Mouse (Mus musculus): ENCODE results near the gene Slc22a23. TPM values are rescaled to one million over a fixed set of nuclear protein-coding genes. Genes with fewer than 3 reads are reported as not detected.

Gene Slc22a23
- polyA plus RNA-seq, 1 experiment from 2014 or later, result 28.0 TPM

DNA sequence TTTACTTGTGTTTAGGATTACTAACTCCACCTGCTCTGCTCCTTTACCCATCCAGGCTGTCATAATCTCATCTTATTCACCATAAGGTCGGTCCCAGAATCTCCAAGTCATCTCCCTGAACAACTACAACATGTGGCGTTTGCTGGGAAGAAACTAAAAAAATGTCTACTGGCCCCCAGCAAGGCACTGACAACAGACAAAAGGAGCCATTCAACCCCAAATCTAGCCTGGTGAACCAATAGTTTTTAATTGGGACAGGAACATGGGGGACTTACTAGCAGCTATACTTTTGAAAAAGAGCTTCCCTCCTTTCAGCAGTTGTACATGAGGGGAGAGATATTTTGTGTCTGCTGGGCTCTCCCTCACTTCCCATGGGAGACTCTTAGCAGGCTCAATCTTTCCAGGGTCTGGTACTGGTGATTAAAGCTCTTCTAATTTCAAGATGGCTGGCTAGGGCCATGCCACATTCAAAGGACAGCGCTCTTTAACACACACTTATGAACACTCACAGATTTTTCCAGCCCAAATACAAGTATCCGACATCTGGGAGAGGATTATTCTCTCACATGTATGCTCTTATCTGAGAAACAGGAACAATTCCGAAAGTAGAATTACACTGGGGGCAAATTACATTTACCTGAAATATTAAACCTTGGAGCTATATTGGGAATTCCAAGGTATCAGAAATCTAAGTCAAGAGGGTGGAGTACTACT, 195.4 kb downstream of the Slc22a23 start:
- Histone ChIP-seq H3K36me3 (ENCODE audit: control insufficient read depth, insufficient read depth, low read length) (no peaks in the 10 kb centered on the region), H3K4me2 (ENCODE audit: low read length) (peak overlapping the region; percentile 60), H3K9ac (replicated peaks; ENCODE audit: low read length) (peak overlapping the region; percentile 60), H3K27me3 (ENCODE audit: control insufficient read depth, insufficient read depth, low read length) (no peaks in the 10 kb centered on the region), H3K4me3 (replicated peaks; ENCODE audit: low read depth, low read length) (peak overlapping the region; percentile 32), H3K4me1 (ENCODE audit: control insufficient read depth, insufficient read depth, low read length) (peaks cover 32% of the 10 kb centered on the region), H3K27ac (replicated peaks; ENCODE audit: low read depth, low read length) (peak overlapping the region; percentile 97), H3K9me3 (ENCODE audit: control insufficient read depth, low read length) (no peaks in the 10 kb centered on the region)
- 36% methylated on average over 5 of the region's 5 CpGs for WGBS
- DNase-seq (peak; percentile 60), ATAC-seq (ENCODE audit: low FRiP score, low TSS enrichment) (no peak)

DNA sequence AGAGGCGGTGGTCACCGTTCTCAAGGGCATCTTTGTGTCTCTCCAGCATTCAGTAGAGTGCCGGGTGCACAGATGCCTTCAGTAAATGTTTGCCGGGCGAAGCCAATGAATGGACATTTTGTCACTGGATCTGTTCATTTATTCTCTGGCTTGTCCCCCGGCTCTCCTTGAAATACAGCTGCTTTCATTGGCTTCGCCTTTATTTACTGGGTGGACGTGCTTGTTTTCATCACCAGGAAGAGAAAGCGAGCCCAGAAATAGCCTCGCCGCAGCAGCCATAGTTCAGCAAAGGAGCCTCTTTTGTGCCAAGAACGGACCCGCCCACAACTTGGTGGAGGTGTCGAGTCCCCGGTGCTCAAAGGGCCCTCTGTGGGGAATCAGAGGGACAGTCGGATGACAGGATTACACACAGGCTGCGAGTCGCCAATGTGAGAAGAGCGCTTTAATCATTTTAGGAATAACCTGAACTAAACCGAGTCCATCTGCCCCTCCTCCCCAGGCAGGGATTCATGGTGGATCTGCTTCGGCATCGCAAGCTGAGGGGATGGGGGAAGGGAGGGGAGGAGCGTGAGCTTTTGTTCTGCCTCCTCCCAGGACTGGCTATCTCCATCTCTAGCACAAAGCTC, 196.1 kb downstream of the Slc22a23 start:
- H3K27me3 ChIP-seq (ENCODE audit: control insufficient read depth, insufficient read depth, low read length), result no peaks in the 10 kb centered on the region
- peak overlapping the region; percentile 32 for H3K4me3 ChIP-seq (replicated peaks; ENCODE audit: low read depth, low read length)
- ATAC-seq (ENCODE audit: low FRiP score, low TSS enrichment) (peak; percentile 91), DNase-seq (peak; percentile 94)
- H3K4me1 ChIP-seq (ENCODE audit: control insufficient read depth, insufficient read depth, low read length), result peaks cover 30% of the 10 kb centered on the region
- peak overlapping the region; percentile 97 for H3K27ac ChIP-seq (replicated peaks; ENCODE audit: low read depth, low read length)
- no peaks in the 10 kb centered on the region for H3K9me3 ChIP-seq (ENCODE audit: control insufficient read depth, low read length)
- peak overlapping the region; percentile 60 for H3K9ac ChIP-seq (replicated peaks; ENCODE audit: low read length)
- WGBS, result under 1% methylated on average over 23 of the region's 23 CpGs
- H3K36me3 ChIP-seq (ENCODE audit: control insufficient read depth, insufficient read depth, low read length), result no peaks in the 10 kb centered on the region
- H3K4me2 ChIP-seq (ENCODE audit: low read length), result peak overlapping the region; percentile 60

DNA sequence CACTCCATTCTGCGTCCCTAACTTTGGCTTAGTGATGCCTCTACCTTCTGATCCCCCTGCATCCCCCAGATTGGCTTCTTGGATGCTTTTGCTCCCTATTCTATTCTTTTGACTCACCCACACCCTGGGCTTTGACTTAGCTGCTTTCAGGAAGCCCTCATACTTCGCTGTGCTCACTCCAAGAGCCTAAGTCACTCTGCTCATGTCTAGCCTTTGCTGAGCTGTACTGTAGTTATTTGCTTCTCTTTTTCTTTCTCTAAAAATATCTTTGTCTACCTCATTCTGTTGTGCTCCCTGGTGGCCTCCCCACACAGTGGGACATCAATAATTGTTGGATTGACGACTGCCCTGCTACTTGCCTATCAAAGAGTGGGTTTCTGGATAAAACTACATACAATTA, 196.8 kb downstream of the Slc22a23 start:
- Histone ChIP-seq H3K9me3 (ENCODE audit: control insufficient read depth, low read length) (no peaks in the 10 kb centered on the region), H3K4me1 (ENCODE audit: control insufficient read depth, insufficient read depth, low read length) (peaks cover 34% of the 10 kb centered on the region), H3K4me3 (replicated peaks; ENCODE audit: low read depth, low read length) (peak overlapping the region; percentile 32), H3K27me3 (ENCODE audit: control insufficient read depth, insufficient read depth, low read length) (no peaks in the 10 kb centered on the region), H3K4me2 (ENCODE audit: low read length) (peak overlapping the region; percentile 60), H3K27ac (replicated peaks; ENCODE audit: low read depth, low read length) (peak overlapping the region; percentile 97), H3K36me3 (ENCODE audit: control insufficient read depth, insufficient read depth, low read length) (no peaks in the 10 kb centered on the region), H3K9ac (replicated peaks; ENCODE audit: low read length) (peak overlapping the region; percentile 60)
- 32% methylated on average over 3 of the region's 3 CpGs for WGBS
- ATAC-seq (ENCODE audit: low FRiP score, low TSS enrichment), result peak; percentile 4; the same call in 1 of the 2 replicates
- DNase-seq, result no peak

DNA sequence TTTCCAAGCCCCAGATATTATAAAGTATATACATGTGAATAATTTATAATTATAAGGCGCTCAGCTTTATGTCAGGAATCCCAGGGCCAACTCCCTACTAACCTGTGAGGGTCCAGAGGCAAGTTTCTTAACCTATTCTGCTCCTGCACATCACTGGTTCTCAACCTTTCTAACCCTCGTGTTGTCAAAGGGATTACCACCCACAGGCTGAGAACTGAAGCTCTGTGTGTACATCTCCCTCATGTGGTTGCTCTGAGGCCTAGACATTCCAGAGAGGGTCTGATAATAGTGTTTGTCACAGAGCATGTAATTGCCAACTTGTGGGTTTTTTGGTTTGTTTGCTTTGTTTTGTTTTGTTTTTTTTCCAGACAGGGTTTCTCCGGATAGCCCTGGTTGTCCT, 198.1 kb downstream of the Slc22a23 start:
- H3K9ac ChIP-seq (replicated peaks; ENCODE audit: low read length), result no peak overlapping the region
- DNase-seq (peak; percentile 18), ATAC-seq (ENCODE audit: low FRiP score, low TSS enrichment) (no peak)
- H3K4me3 ChIP-seq (replicated peaks; ENCODE audit: low read depth, low read length), result no peak overlapping the region
- no peaks in the 10 kb centered on the region for H3K27me3 ChIP-seq (ENCODE audit: control insufficient read depth, insufficient read depth, low read length)
- no peaks in the 10 kb centered on the region for H3K36me3 ChIP-seq (ENCODE audit: control insufficient read depth, insufficient read depth, low read length)
- peak overlapping the region; percentile 97; the same call in 1 of the 2 replicates for H3K27ac ChIP-seq (replicated peaks; ENCODE audit: low read depth, low read length)
- 47% methylated on average over 3 of the region's 3 CpGs for WGBS
- H3K4me2 ChIP-seq (ENCODE audit: low read length), result no peak overlapping the region
- no peaks in the 10 kb centered on the region for H3K9me3 ChIP-seq (ENCODE audit: control insufficient read depth, low read length)
- peaks cover 34% of the 10 kb centered on the region for H3K4me1 ChIP-seq (ENCODE audit: control insufficient read depth, insufficient read depth, low read length)

DNA sequence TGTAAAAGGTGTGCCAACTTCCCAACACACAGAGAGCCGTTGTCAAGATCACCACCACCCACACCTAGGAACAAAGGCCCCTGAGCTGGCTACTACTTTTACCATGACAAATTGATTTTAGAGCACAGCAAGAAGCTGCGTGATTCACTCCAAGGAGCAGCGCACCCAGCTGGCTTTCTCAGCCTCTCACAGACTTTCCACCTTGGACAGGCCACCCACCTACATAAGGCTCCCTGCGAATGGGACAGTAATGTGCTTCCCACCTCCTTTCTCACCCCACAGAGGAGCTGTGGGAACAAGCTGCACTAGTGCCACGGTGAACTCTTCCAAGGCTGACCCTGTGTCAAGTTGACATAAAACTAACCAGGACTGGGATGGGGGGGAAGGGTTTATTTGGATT, 201.6 kb downstream of the Slc22a23 start:
- no peak for ATAC-seq (ENCODE audit: low FRiP score, low TSS enrichment)
- 22% methylated on average over 5 of the region's 5 CpGs for WGBS
- peak overlapping the region; percentile 37; the same call in 1 of the 2 replicates for H3K27ac ChIP-seq (replicated peaks; ENCODE audit: low read depth, low read length)

DNA sequence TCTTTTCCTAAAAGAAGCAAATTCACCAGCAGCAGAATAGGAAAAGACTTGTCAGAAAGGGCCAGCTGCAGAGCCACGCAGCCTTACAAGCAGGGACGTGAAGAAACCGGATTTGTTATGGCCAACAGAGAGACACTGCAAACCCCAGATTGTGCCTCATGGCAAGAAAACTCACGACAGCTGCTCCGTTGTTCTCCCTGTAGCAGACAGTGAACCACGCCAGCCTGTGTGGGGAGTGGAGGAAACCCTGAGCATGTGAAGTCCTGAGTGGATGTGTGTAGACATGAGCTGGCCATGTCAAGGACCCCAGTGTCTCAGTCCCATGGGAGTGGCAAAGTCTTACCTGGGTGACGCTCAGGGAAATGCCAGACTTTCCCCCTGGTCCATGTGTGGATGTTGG, 208.4 kb downstream of the Slc22a23 start:
- H3K36me3 ChIP-seq (ENCODE audit: control insufficient read depth, insufficient read depth, low read length), result no peaks in the 10 kb centered on the region
- H3K9ac ChIP-seq (replicated peaks; ENCODE audit: low read length), result peak overlapping the region; percentile 34; the same call in 1 of the 2 replicates
- H3K9me3 ChIP-seq (ENCODE audit: control insufficient read depth, low read length), result no peaks in the 10 kb centered on the region
- peaks cover 36% of the 10 kb centered on the region for H3K4me1 ChIP-seq (ENCODE audit: control insufficient read depth, insufficient read depth, low read length)
- peak overlapping the region; percentile 17; the same call in 1 of the 2 replicates for H3K4me2 ChIP-seq (ENCODE audit: low read length)
- WGBS, result 28% methylated on average over 7 of the region's 7 CpGs
- peak overlapping the region; percentile 98 for H3K27ac ChIP-seq (replicated peaks; ENCODE audit: low read depth, low read length)
- H3K4me3 ChIP-seq (replicated peaks; ENCODE audit: low read depth, low read length), result no peak overlapping the region
- DNase-seq (peak; percentile 71), ATAC-seq (ENCODE audit: low FRiP score, low TSS enrichment) (no peak)
- H3K27me3 ChIP-seq (ENCODE audit: control insufficient read depth, insufficient read depth, low read length), result no peaks in the 10 kb centered on the region

More for the DNA sequence above, 201.6 kb downstream of the Slc22a23 start:
- DNase-seq, result no peak
- Histone ChIP-seq H3K4me1 (ENCODE audit: control insufficient read depth, insufficient read depth, low read length) (peaks cover 18% of the 10 kb centered on the region), H3K9ac (replicated peaks; ENCODE audit: low read length) (no peak overlapping the region), H3K9me3 (ENCODE audit: control insufficient read depth, low read length) (no peaks in the 10 kb centered on the region), H3K4me2 (ENCODE audit: low read length) (no peak overlapping the region), H3K36me3 (ENCODE audit: control insufficient read depth, insufficient read depth, low read length) (no peaks in the 10 kb centered on the region), H3K27me3 (ENCODE audit: control insufficient read depth, insufficient read depth, low read length) (no peaks in the 10 kb centered on the region), H3K4me3 (replicated peaks; ENCODE audit: low read depth, low read length) (no peak overlapping the region)

DNA sequence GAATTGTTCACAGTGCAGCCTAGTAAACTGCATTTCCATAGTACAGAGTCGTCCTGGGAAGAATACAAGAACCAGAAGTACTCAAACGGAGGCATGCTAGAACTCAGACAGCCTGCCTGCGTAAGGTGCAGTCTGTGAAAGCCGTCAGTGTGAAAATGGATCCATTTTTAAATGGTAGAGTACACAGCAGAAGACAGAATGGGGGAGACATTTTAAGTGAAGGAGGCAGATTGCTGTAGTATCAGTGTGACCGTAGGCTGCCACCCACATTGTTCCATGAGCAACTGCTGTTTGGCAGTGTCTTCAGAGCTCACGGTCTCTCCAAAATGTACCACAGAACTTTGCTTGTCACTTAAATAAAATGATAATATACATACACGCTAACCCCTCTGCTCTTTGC, 210.7 kb downstream of the Slc22a23 start:
- H3K27ac ChIP-seq (replicated peaks; ENCODE audit: low read depth, low read length), result peak overlapping the region; percentile 98
- peak; percentile 56 for DNase-seq
- 11% methylated on average over 7 of the region's 7 CpGs for WGBS
- H3K36me3 ChIP-seq (ENCODE audit: control insufficient read depth, insufficient read depth, low read length), result no peaks in the 10 kb centered on the region
- peak overlapping the region; percentile 93 for H3K4me3 ChIP-seq (replicated peaks; ENCODE audit: low read depth, low read length)
- no peaks in the 10 kb centered on the region for H3K9me3 ChIP-seq (ENCODE audit: control insufficient read depth, low read length)
- H3K4me2 ChIP-seq (ENCODE audit: low read length), result peak overlapping the region; percentile 88
- no peak for ATAC-seq (ENCODE audit: low FRiP score, low TSS enrichment)
- H3K4me1 ChIP-seq (ENCODE audit: control insufficient read depth, insufficient read depth, low read length), result peaks cover 36% of the 10 kb centered on the region
- H3K9ac ChIP-seq (replicated peaks; ENCODE audit: low read length), result peak overlapping the region; percentile 76
- no peaks in the 10 kb centered on the region for H3K27me3 ChIP-seq (ENCODE audit: control insufficient read depth, insufficient read depth, low read length)

DNA sequence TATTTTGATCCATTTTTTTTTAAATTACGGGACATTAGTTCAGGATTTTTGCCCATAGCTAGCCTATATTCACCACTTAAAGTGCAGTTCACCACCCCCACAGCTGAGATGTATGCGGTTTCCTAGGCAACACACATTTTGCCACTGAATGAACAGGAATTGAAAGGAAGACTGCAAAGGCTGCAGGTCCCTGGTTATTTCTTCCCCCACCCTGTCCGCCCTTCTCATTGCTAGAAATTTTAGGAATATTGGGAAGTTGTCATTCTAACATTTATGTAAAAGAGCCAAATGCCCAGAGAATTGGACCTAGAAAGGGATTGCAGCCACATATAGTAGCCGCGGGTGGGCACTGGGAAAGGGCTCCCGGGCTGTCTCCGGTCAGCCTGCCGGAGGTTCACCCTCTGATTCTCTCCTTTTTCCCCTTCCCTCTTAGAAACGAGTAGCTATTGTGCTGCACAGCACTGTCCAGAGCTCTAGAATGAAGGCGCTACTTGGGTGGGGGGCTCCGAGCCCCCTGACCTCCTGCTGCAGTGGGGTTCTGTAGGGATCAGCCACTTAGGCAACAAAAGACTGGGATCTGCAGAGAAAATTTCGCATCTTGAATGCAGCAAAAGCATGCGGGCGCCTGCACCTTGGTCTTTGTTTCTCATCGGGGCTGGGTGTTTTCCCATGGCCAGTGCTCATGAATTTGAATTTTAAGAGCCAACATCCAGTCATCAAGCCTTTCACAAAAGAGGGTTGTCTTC, 211.5 kb downstream of the Slc22a23 start:
- DNase-seq (peak; percentile 90), ATAC-seq (ENCODE audit: low FRiP score, low TSS enrichment) (no peak)
- Histone ChIP-seq H3K36me3 (ENCODE audit: control insufficient read depth, insufficient read depth, low read length) (peaks cover 6% of the 10 kb centered on the region; the same call in 1 of the 2 replicates), H3K27me3 (ENCODE audit: control insufficient read depth, insufficient read depth, low read length) (no peaks in the 10 kb centered on the region), H3K27ac (replicated peaks; ENCODE audit: low read depth, low read length) (peak overlapping the region; percentile 98), H3K4me2 (ENCODE audit: low read length) (peak overlapping the region; percentile 88), H3K4me3 (replicated peaks; ENCODE audit: low read depth, low read length) (peak overlapping the region; percentile 93), H3K4me1 (ENCODE audit: control insufficient read depth, insufficient read depth, low read length) (peaks cover 36% of the 10 kb centered on the region), H3K9ac (replicated peaks; ENCODE audit: low read length) (peak overlapping the region; percentile 76), H3K9me3 (ENCODE audit: control insufficient read depth, low read length) (no peaks in the 10 kb centered on the region)
- WGBS, result under 1% methylated on average over 15 of the region's 15 CpGs

Measured in midbrain, embryonic 14.5 days (tissue).